Mouse (Mus musculus): ENCODE data around the gene Alyref. TPM values are rescaled to one million over a fixed set of nuclear protein-coding genes. Genes with fewer than 3 reads are reported as not detected.

The Alyref gene
- polyA plus RNA-seq (2015; fragmentation: Nextera tagmentation; extraction: Ambion mirVana): 253 and 277 TPM in 2 replicates

GRCm38 (mm10) chr11:120598283-120598989 lies at the start of gene Alyref, which contains the start of gene Anapc11:
Gene Alyref (minus strand): TSS chr11:120598365.
Gene Anapc11 (plus strand): TSS chr11:120598421.
- ATAC-seq (ENCODE audit: insufficient read depth): peak; percentile 98
- peak within 1 kb of the TSS; percentile 95 for H3K4me2 ChIP-seq
- H3K27me3 ChIP-seq: no peaks in the 10 kb centered on the region
- peak within 1 kb of the TSS; percentile 99 for H3K4me3 ChIP-seq (replicated peaks)
- under 1% methylated on average over 88 of the region's 88 CpGs for WGBS (ENCODE audit: insufficient replicate concordance)
- H3K27ac ChIP-seq (replicated peaks): peak within 1 kb of the TSS; percentile 97
- H3K4me1 ChIP-seq (replicated peaks): peaks cover 71% of the 10 kb centered on the region
- H3K9me3 ChIP-seq (replicated peaks): no peaks in the 10 kb centered on the region
- H3K36me3 ChIP-seq (replicated peaks): peaks cover 64% of the 10 kb centered on the region
- H3K9ac ChIP-seq: peak within 1 kb of the TSS; percentile 98

DNA sequence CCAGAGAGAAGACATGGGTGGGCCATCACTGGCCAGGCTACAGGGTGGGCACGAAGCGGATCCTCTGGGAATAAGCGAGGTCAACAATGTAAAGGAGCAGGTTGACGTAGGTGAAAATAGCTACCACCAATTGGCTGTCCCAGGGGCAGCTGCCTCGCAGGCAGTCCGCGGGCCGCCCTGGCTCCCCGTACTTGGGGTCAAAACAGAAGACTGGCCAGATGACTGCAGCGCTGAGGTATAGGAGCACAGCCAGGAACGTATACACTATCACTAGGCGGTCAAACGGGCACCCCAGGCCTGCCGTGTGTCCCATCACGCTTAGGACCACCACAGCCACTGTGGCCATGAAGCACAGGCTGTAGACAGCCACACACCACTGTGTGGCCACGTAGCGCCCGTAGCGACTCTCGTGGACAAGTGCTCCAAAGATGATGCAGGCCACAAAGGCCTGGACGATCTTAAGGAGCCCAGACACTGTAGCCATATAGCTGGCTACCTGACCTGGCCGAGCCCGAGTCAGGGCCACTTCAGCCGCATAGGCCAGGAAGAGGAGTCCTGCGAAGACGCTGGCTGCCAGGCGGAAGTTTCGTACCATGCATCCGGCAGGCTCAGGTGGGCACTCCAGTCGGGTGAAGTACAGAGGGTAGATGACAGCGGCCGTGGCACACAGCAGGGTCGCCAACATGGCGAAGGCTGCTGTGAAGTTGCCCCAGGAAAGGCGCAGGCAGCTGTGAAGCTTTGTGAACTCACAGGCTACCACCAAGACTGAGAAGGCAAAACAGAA lies 49.1 kb upstream of the Alyref start:
- Histone ChIP-seq H3K27ac (replicated peaks) (no peak overlapping the region), H3K4me1 (replicated peaks) (peaks cover 32% of the 10 kb centered on the region), H3K27me3 (peaks cover 56% of the 10 kb centered on the region), H3K4me3 (replicated peaks) (peak overlapping the region; percentile 42), H3K36me3 (replicated peaks) (no peaks in the 10 kb centered on the region), H3K9me3 (replicated peaks) (no peaks in the 10 kb centered on the region), H3K9ac (0 out of 2 replicates have a peak overlapping the region, but pooled peaks have one; percentile 15), H3K4me2 (peak overlapping the region; percentile 62)
- WGBS (ENCODE audit: insufficient replicate concordance): 79% methylated on average over 35 of the region's 35 CpGs
- ATAC-seq (ENCODE audit: insufficient read depth): no peak

GRCm38 (mm10) chr11:120643601-120643987 lies 45.4 kb upstream of the Alyref start, which contains the start of gene Pycr1:
Gene Pycr1 (minus strand): TSS chr11:120643769.
- Histone ChIP-seq H3K9me3 (replicated peaks) (no peaks in the 10 kb centered on the region), H3K4me1 (replicated peaks) (peaks cover 32% of the 10 kb centered on the region), H3K9ac (peak within 1 kb of the TSS; percentile 65), H3K36me3 (replicated peaks) (no peaks in the 10 kb centered on the region), H3K4me2 (peak within 1 kb of the TSS; percentile 98), H3K27me3 (peaks cover 56% of the 10 kb centered on the region), H3K4me3 (replicated peaks) (peak within 1 kb of the TSS; percentile 62), H3K27ac (replicated peaks) (0 out of 2 replicates have a peak within 1 kb of the TSS, but pooled peaks have one; percentile 11)
- peak; percentile 95 for ATAC-seq (ENCODE audit: insufficient read depth)
- WGBS (ENCODE audit: insufficient replicate concordance): under 1% methylated on average over 15 of the region's 15 CpGs

- ATAC-seq (ENCODE audit: insufficient read depth): peak; percentile 55
- no peak overlapping the region for H3K27ac ChIP-seq (replicated peaks)
- H3K27me3 ChIP-seq: peaks cover 53% of the 10 kb centered on the region
- peak overlapping the region; percentile 98 for H3K4me2 ChIP-seq
- H3K9me3 ChIP-seq (replicated peaks): no peaks in the 10 kb centered on the region
- H3K9ac ChIP-seq: peak overlapping the region; percentile 65
- 3% methylated on average over 18 of the region's 18 CpGs for WGBS (ENCODE audit: insufficient replicate concordance)
- H3K4me1 ChIP-seq (replicated peaks): peaks cover 29% of the 10 kb centered on the region
- H3K36me3 ChIP-seq (replicated peaks): no peaks in the 10 kb centered on the region
- H3K4me3 ChIP-seq (replicated peaks): peak overlapping the region; percentile 62
These were observed 44.9 kb upstream of the Alyref start for GRCm38 (mm10) chr11:120642939-120643600.

GRCm38 (mm10) chr11:120641869-120642268 lies 43.7 kb upstream of the Alyref start:
- H3K27me3 ChIP-seq: peaks cover 41% of the 10 kb centered on the region
- peaks cover 22% of the 10 kb centered on the region for H3K4me1 ChIP-seq (replicated peaks)
- no peak overlapping the region for H3K4me3 ChIP-seq (replicated peaks)
- no peaks in the 10 kb centered on the region for H3K36me3 ChIP-seq (replicated peaks)
- H3K4me2 ChIP-seq: no peak overlapping the region
- no peak for ATAC-seq (ENCODE audit: insufficient read depth)
- no peak overlapping the region for H3K27ac ChIP-seq (replicated peaks)
- H3K9ac ChIP-seq: no peak overlapping the region
- H3K9me3 ChIP-seq (replicated peaks): no peaks in the 10 kb centered on the region
- 66% methylated on average over 8 of the region's 8 CpGs for WGBS (ENCODE audit: insufficient replicate concordance)

DNA sequence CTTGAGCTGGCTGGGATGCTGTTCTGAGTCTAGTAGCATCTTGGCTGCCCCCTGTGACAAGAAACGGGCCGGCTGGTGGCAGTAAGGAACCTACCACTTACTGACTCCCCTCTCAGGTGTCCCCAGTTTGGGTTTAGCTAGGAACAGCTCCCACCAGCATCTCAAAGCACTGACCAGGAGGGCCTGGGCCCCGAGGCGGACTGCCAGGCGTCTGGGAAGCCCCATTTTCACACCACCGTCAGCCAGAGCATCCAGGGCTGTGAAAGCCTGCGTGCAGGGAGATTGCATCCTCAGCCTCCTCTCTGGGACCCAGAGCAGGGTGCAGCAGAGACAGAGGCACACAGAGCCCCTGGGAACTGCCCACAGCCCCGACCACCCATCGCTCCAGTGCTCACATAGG lies 43.1 kb upstream of the Alyref start:
- Histone ChIP-seq H3K27me3 (peaks cover 35% of the 10 kb centered on the region), H3K27ac (replicated peaks) (no peak overlapping the region), H3K4me1 (replicated peaks) (peaks cover 22% of the 10 kb centered on the region), H3K9me3 (replicated peaks) (no peaks in the 10 kb centered on the region), H3K9ac (no peak overlapping the region), H3K4me3 (replicated peaks) (no peak overlapping the region), H3K36me3 (replicated peaks) (no peaks in the 10 kb centered on the region), H3K4me2 (no peak overlapping the region)
- ATAC-seq (ENCODE audit: insufficient read depth): no peak
- WGBS (ENCODE audit: insufficient replicate concordance): 52% methylated on average over 9 of the region's 9 CpGs

GRCm38 (mm10) chr11:120634810-120635209 lies 36.6 kb upstream of the Alyref start:
- peaks cover 42% of the 10 kb centered on the region for H3K4me1 ChIP-seq (replicated peaks)
- no peak overlapping the region for H3K27ac ChIP-seq (replicated peaks)
- no peaks in the 10 kb centered on the region for H3K36me3 ChIP-seq (replicated peaks)
- ATAC-seq (ENCODE audit: insufficient read depth): no peak
- H3K4me3 ChIP-seq (replicated peaks): 0 out of 2 replicates have a peak overlapping the region, but pooled peaks have one; percentile 87
- WGBS (ENCODE audit: insufficient replicate concordance): 81% methylated on average over 5 of the region's 5 CpGs
- H3K9ac ChIP-seq: no peak overlapping the region
- peak overlapping the region; percentile 94 for H3K4me2 ChIP-seq
- H3K27me3 ChIP-seq: no peaks in the 10 kb centered on the region
- no peaks in the 10 kb centered on the region for H3K9me3 ChIP-seq (replicated peaks)

GRCm38 (mm10) chr11:120633520-120634343 lies 35.6 kb upstream of the Alyref start, which contains the start of gene Mafg:
Gene Mafg (minus strand): TSS chr11:120633600.
- peak within 1 kb of the TSS; percentile 87 for H3K4me3 ChIP-seq (replicated peaks)
- H3K4me1 ChIP-seq (replicated peaks): peaks cover 53% of the 10 kb centered on the region
- ATAC-seq (ENCODE audit: insufficient read depth): peak; percentile 70
- WGBS (ENCODE audit: insufficient replicate concordance): 9% methylated on average over 58 of the region's 58 CpGs
- H3K9me3 ChIP-seq (replicated peaks): no peaks in the 10 kb centered on the region
- H3K9ac ChIP-seq: peak within 1 kb of the TSS; percentile 98
- H3K4me2 ChIP-seq: peak within 1 kb of the TSS; percentile 94
- H3K36me3 ChIP-seq (replicated peaks): peaks cover 8% of the 10 kb centered on the region
- peak within 1 kb of the TSS; percentile 99 for H3K27ac ChIP-seq (replicated peaks)
- H3K27me3 ChIP-seq: no peaks in the 10 kb centered on the region

DNA sequence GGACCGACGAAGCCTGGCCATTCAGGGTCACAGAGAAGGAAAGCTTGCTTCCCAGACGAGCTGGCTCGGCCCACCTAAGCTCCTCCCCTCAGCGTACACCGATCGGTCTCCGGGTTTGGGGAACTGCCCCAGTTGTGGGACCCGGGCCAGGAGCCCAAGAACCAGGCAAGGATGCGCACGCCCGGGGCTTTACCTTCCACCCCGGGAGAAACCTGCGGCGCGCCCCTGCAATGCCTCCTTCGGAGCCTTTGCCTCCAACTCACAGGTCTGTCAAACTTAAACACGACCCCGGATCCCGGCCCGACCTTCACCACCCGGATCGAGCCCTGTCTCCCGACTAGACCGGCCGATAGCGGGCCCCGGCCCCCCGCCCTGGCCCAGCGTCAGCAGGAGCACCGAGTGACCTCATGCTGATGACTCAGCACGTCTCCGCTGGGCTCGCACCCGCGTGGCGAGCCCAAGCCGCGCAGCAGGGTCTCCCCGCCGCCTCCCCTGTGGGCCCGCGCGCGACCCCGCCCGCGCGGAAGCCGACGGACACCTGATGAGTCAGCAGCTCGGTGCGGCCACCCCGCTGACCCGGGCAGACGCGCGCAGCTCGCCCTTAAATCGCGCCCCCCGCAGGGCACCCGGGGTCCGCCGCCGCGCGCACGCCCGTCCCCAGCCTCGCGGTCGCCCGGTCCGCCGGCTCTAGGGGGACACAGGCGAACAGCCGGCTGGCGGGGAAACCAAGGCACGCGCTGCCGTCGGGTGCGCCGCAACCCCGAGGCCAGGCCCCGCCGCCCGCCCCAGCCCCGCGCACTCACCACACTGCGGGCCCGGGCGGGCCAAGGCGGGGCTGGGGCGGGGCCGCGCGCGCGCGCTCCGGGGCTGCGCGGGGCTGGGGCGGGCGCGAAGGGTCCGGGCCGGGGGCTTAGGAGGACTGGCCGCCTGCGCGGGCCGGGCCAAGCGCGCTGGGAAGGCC lies 34.7 kb upstream of the Alyref start:
- no peaks in the 10 kb centered on the region for H3K27me3 ChIP-seq
- H3K9me3 ChIP-seq (replicated peaks): no peaks in the 10 kb centered on the region
- peak overlapping the region; percentile 98 for H3K9ac ChIP-seq
- H3K27ac ChIP-seq (replicated peaks): peak overlapping the region; percentile 99
- peak overlapping the region; percentile 87 for H3K4me3 ChIP-seq (replicated peaks)
- ATAC-seq (ENCODE audit: insufficient read depth): peak; percentile 78
- peaks cover 11% of the 10 kb centered on the region for H3K36me3 ChIP-seq (replicated peaks)
- peaks cover 61% of the 10 kb centered on the region for H3K4me1 ChIP-seq (replicated peaks)
- under 1% methylated on average over 116 of the region's 116 CpGs for WGBS (ENCODE audit: insufficient replicate concordance)
- peak overlapping the region; percentile 94 for H3K4me2 ChIP-seq
